Mouse (Mus musculus): Measurements from ENCODE around the gene Limk1.

Gene Limk1

DNA sequence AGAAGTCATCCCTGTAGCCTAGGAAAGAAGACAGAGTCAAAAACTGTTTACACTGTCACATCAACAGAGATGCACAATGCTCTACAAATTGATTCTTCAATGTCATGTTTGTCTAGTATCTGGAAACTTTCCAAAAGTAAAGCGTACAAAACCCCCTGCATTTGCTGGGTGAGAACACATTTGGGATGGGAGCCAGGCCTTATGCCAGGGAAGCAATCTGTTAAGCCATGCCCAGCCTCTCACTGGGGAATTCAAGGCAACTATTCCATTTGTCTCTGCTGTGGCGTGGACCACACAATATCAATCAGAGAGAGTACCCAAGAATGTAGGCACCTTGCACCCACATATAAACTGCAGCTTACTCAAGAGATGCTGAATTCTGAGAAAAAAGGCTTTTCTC, 66.3 kb downstream of the Limk1 start:
- no peak for DNase-seq

GRCm38 (mm10) chr5:134621099-134621640, 67.2 kb downstream of the Limk1 start:
- no peak for DNase-seq

DNA sequence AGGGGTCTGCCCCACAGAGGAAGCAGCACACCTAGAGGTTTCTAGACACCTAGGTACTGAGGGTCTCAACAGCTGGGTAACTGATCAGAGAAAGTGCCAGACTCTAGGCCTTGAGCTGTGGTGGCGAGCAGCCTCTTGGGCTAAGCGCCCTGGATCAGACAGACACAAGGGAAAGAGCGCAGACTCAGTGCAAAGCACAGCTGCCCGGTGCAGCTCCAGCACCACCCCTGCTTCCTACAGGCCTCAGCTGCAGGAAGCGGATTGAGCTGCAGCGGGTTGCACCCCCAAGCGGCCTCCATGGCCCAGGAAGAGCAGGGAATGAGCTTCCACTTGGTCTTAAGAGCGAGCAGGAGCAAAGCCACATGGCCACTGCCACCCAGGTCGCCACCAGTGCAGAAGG, 67.9 kb downstream of the Limk1 start:
- DNase-seq, result no peak

DNA sequence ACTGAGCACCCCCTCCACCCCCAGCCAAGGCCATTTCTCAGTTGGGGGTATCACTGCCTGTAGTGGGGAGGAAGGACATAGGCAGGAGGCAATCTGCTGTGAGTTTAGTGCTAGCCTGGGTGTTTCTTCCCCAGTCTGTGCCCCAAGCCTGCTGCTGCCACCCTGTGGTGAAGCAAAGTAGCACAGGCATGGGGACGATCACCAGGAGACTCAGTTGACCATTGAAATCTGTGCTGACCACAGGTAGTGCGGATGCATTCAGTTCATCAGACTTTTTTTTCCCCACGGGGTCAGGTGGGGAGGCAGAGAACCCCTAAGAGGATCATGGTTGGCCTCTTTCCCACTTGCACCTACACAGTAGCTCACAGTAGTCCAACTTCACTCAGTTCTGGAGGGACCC, 71.3 kb downstream of the Limk1 start:
- peak; percentile 35 for DNase-seq

- no peak for DNase-seq
Measured at GRCm38 (mm10) chr5:134615780-134616179, 72.6 kb downstream of the Limk1 start.

- DNase-seq, result no peak
Measured at GRCm38 (mm10) chr5:134615380-134615779, 73.0 kb downstream of the Limk1 start.

GRCm38 (mm10) chr5:134614802-134615201, 73.6 kb downstream of the Limk1 start, which contains the start of gene Lat2:
Gene Lat2, minus strand, starts transcription at chr5:134615025.
- DNase-seq, result no peak

DNA sequence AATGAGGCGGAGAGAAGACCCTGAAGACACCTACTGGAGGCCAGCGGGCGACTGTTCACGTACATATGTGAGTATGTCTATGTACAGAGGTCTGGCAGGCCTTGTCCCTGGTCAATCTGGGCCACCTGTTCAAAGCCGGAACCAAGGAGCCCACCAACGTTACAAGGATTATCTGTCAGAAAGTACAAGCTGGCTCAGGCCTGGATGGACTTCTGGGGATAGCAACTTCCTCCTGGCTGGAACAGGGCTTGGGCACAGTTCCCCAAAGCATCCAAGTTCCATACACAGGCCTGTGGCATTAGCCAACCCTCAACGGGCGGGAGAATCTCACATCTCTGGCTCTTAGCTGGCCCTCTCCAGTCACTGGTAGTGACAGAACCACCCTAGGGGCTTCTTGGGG, 74.1 kb downstream of the Limk1 start:
- DNase-seq, result no peak

GRCm38 (mm10) chr5:134613727-134614126, 74.7 kb downstream of the Limk1 start:
- DNase-seq, result no peak

DNA sequence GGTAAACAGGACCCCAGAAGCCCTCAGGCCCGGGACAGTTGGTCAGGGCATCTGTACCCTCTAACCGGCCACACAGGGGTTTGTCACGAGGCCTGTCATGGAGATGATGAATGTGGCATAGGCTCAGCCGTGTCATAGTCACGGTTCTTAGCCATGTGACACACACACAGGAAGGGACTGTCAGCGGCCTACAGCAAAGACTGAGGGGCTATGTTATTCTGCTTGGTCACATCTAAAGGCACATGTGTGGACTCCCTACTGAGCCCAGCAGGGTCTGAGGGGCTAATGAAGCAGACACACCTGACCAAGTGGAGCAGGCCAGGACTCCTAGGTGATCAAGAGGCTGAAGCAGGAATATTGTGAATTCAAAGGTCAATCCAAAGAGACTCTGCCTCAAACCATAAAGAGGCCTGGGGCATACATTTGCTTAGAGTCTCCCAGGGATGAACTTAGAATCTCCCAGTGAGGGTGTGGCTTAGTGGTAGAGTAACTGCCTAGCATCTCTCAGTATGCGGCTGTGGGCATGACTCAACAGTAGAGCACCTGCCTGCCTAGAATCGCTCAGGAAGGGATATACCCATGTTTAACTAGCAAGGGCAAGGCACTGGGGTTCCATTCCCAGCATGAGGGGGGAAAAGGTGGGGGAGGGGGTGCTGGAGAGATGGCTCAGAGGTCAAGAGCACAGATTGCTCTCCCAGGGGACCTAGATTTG, 76.4 kb downstream of the Limk1 start:
- no peak for DNase-seq

- no peak for DNase-seq
Measured at GRCm38 (mm10) chr5:134609916-134610643, 78.3 kb downstream of the Limk1 start.

DNA sequence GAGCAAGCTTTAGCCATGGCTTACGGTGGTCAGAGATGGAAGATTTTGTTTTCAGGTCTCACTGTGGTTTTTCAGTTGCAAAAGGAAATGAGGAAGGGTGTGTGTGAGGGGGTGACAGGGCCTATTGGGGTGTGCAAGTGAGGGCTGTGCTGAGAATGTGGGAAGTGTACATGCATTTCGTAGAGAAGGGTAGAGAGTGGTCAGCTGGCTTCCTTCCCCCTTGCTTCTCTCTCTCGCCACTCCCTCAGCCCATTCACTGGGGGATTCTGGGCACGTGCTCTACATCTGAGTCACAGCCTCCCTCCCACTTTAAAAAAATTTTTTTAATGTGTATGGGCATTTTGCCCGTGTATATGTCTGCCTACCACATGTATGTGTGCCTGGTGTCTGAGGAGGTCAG, 81.3 kb downstream of the Limk1 start:
- DNase-seq, result no peak

DNA sequence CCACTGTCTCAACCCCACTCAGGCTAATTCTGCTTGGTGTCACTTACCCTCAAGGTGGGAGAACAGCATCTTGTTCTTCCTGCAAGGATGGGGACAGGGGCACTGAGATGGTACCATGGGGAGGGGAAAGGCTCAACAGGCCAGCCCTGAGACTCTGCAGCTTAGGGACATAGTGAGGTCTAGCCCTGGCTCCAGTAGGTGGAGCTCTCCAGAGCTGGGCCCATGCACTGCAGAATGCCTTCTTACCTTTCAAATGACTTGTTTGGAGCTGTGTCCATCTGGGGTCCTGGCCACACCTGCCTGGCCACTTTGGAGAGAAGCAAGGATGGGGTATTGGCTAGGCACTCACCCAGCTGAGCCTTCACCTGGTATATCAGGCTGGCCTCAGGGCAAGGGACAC, 82.1 kb downstream of the Limk1 start:
- DNase-seq, result no peak
